Mouse (Mus musculus): ENCODE data around the gene Srcin1.

The Srcin1 gene

GRCm38 (mm10) chr11:97534442-97535307 lies 41.3 kb downstream of the Srcin1 start:
- no peak for DNase-seq (ENCODE audit: low read depth, low spot score)

- DNase-seq (ENCODE audit: low read depth, low spot score), result no peak
Observed at GRCm38 (mm10) chr11:97533653-97534052, 42.3 kb downstream of the Srcin1 start.

GRCm38 (mm10) chr11:97532950-97533582 lies 42.9 kb downstream of the Srcin1 start:
- DNase-seq (ENCODE audit: low read depth, low spot score), result no peak

GRCm38 (mm10) chr11:97532354-97532753 lies 43.6 kb downstream of the Srcin1 start:
- DNase-seq (ENCODE audit: low read depth, low spot score), result no peak

GRCm38 (mm10) chr11:97531381-97532260 lies 44.4 kb downstream of the Srcin1 start:
- peak; percentile 84 for DNase-seq (ENCODE audit: low read depth, low spot score)

GRCm38 (mm10) chr11:97530961-97531360 lies 45.0 kb downstream of the Srcin1 start:
- no peak for DNase-seq (ENCODE audit: low read depth, low spot score)

- DNase-seq (ENCODE audit: low read depth, low spot score), result no peak
Observed at GRCm38 (mm10) chr11:97530069-97530468, 45.9 kb downstream of the Srcin1 start.

- no peak for DNase-seq (ENCODE audit: low read depth, low spot score)
Observed at GRCm38 (mm10) chr11:97528282-97528808, 47.6 kb downstream of the Srcin1 start.

GRCm38 (mm10) chr11:97525313-97525712 lies 50.7 kb downstream of the Srcin1 start:
- DNase-seq (ENCODE audit: low read depth, low spot score), result no peak

GRCm38 (mm10) chr11:97524306-97524705 lies 51.7 kb downstream of the Srcin1 start:
- no peak for DNase-seq (ENCODE audit: low read depth, low spot score)

- peak; percentile 54 for DNase-seq (ENCODE audit: low read depth, low spot score)
Observed at GRCm38 (mm10) chr11:97523827-97524261, 52.1 kb downstream of the Srcin1 start.

- no peak for DNase-seq (ENCODE audit: low read depth, low spot score)
Observed at GRCm38 (mm10) chr11:97523107-97523506, 52.9 kb downstream of the Srcin1 start.

- DNase-seq (ENCODE audit: low read depth, low spot score), result no peak
Observed at GRCm38 (mm10) chr11:97521741-97522474, 54.1 kb downstream of the Srcin1 start.

- DNase-seq (ENCODE audit: low read depth, low spot score), result no peak
Observed at GRCm38 (mm10) chr11:97520541-97520940, 55.4 kb downstream of the Srcin1 start.

GRCm38 (mm10) chr11:97513066-97513465 lies 62.9 kb downstream of the Srcin1 start:
- no peak for DNase-seq (ENCODE audit: low read depth, low spot score)

GRCm38 (mm10) chr11:97512511-97512910 lies 63.5 kb downstream of the Srcin1 start:
- no peak for DNase-seq (ENCODE audit: low read depth, low spot score)

- DNase-seq (ENCODE audit: low read depth, low spot score), result no peak
Observed at GRCm38 (mm10) chr11:97511661-97512369, 64.2 kb downstream of the Srcin1 start.

- DNase-seq (ENCODE audit: low read depth, low spot score), result peak; percentile 74
Observed at GRCm38 (mm10) chr11:97510966-97511660, 64.9 kb downstream of the Srcin1 start.

GRCm38 (mm10) chr11:97509715-97510485 lies 66.1 kb downstream of the Srcin1 start:
- no peak for DNase-seq (ENCODE audit: low read depth, low spot score)
